Mouse (Mus musculus) urinary bladder, adult 2 months (tissue): ENCODE measurements around the gene Arfgap3. TPM values are rescaled to one million over a fixed set of nuclear protein-coding genes. Genes with fewer than 3 reads are reported as not detected.
"Not testable (repeated sequence)": the region's sequence is repeated elsewhere in the genome, so short reads cannot be mapped to it uniquely, and the experiment has no call there.

Source experiments
- DNase-seq: peaks from one replicate; pipeline ENCODE4 v3.0.0; 2022; ENCODE audit warnings: low spot score
- polyA plus RNA-seq: library from polyadenylated mRNA; depleted of rRNA; stranded (reverse); fragments of >200 nt; gene quantifications from 2 replicates; pipeline ENCODE4 v1.2.3, GENCODE M21; 2012

Arfgap3 gene
- polyA plus RNA-seq, 1 experiment: 69.5 TPM

- no peak for DNase-seq
These were observed 4.0 kb downstream of the Arfgap3 start for GRCm38 (mm10) chr15:83345898-83346529.

DNA sequence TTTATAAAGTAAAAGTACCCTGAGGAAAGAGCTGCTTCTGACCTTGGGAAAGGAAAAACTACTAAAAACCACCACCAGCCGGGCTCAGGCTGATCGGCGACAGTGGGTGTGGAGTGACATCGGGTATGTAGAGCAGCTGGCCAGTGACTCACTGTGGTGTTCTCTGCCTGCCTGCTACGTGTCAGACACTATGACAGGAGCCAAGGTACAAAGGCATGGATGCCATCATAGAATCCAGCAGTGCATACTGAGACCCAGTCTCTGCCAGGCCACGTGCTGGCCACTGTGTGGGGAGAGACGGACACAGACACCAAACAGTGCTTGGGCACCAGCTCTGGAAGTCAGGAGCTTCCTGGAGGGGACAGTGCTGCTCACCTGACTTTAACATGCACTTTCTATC is 5.1 kb downstream of the Arfgap3 start:
- no peak for DNase-seq

DNA sequence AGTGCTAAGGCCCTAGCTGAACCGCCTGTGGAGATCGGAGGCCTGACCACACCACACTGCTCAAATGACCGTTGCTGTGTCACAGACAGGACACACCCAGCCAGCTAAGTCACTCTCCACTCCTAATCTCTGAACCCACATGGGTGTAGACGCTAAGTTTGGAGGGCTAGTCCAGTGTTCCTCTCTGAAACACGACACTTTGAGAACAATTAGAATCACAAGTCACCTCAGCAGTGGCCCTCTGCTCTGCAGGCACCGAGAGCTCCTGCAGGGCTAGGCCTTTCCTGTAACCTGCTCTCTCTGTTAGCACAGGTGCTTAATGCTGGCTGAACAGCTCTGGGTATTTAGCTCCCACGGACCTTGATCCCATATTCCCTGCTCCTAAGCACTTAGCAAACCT is 5.9 kb downstream of the Arfgap3 start:
- DNase-seq: no peak

- no peak for DNase-seq
These were observed 11.1 kb downstream of the Arfgap3 start for GRCm38 (mm10) chr15:83338908-83339307.

- DNase-seq: peak; percentile 37
These were observed 11.9 kb downstream of the Arfgap3 start for GRCm38 (mm10) chr15:83337903-83338870.

DNA sequence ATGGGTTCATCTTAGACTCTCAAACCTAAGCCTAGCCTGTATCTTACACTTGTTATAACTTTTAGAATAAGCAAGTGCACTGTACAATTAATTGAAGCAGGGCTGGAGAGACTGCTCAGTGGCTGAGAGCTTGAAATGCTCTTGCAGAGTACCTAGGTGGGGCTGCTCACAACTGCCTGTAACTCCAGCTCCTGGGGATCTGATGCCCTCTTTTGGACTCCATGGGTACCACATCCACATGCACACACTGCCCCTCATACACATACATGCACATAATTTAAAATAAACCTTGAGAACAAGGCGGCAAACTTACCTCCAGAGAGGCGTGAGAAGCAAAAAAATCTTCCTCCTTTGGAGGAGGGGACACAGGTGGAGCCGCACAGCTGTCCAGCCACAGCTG is 17.7 kb downstream of the Arfgap3 start:
- DNase-seq: no peak

DNA sequence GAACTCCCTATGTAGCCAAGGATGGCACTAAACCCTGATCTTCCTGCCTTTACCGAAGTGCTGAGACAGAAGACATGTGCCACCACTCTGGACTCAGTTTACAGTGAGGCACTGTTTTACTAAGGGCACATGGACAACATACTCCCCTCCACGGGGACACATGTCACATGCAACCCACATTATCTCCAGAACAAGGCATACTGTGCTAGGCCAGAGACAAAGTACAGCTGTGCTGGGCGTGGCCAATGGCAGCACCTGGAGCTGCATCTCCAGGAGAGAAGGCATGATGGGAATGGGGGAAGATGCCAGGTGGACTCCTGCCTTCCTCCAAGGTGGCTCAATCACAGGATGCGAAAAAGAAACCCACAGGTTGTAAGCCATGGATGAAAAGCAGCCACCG is 21.1 kb downstream of the Arfgap3 start:
- no peak for DNase-seq

DNA sequence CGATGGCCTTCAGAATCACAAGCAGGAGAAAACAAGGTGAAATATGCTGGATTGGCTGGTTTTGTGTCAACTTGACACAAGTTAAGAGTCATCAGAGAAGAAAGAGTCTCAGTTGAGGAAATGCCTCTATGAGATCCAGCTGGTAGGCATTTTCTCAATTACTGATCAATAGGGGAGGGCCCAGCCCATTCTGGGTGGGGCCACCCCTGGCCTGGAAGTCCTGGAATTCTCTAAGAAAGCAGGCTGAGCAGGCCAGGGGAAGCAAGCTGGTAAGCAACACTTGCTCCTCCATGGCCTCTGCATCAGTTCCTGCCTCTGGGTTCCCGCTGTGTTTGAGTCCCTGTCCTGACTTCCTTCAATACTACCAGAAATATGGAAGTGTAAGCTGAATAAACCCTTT is 27.0 kb downstream of the Arfgap3 start:
- DNase-seq: no peak

GRCm38 (mm10) chr15:83314914-83315313 is 35.1 kb downstream of the Arfgap3 start:
- DNase-seq: no peak

DNA sequence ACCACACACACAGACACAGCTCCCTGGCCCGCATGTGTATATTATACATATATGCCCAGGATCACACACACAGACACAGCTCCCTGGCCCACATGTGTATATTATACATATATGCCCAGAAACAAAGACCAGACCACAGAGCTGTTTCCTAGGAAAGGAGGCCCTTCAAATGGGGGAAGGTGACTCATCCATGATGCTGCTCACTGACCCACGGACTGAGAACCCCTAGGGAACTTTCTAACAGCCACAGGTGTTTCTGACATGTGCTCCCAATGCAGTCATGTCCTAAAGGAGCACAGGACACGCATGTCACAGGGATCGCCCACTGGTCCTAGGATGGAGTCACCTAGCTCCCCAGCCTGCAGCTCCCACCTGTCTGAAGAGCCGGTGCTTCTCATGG is 40.2 kb downstream of the Arfgap3 start:
- no peak for DNase-seq

GRCm38 (mm10) chr15:83308708-83309107 is 41.3 kb downstream of the Arfgap3 start:
- not testable (repeated sequence) for DNase-seq

- no peak for DNase-seq
These were observed 43.9 kb downstream of the Arfgap3 start for GRCm38 (mm10) chr15:83306181-83306580.

DNA sequence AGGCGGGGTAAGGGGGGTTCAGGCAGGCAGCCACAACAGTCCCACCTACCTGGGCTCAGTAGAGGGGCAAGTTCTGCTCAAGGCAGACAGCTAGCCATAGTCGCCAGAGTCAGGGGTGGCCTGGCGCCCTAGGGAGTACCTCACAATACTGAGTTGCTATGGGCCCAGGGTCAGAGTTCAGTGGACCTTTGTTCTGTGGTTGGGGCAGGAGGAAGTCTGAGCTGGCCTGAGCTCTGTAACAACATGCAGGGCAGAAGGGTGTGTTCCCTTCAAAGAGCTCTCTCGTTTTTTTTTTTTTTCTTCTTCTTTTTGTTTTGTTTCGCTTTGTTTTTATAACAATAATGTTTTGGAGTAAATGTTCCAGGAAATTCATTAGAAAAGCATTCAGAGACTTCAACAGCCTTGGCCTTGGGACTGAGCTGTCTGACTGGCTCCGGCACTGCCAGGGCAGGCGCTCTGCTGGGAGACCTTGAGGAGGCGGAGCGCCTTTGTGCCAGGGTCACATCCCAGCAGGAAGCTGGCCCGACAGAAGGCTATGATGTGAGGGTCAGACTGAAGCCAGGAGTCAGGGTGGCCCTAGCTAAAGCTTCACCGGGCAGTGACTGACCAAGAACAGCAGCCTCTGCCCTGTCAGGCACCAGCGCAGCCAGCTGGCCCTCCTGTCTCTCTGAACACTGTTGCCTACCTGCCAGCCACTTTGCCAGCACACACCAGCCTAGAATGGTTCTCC is 44.7 kb downstream of the Arfgap3 start:
- DNase-seq: no peak

DNA sequence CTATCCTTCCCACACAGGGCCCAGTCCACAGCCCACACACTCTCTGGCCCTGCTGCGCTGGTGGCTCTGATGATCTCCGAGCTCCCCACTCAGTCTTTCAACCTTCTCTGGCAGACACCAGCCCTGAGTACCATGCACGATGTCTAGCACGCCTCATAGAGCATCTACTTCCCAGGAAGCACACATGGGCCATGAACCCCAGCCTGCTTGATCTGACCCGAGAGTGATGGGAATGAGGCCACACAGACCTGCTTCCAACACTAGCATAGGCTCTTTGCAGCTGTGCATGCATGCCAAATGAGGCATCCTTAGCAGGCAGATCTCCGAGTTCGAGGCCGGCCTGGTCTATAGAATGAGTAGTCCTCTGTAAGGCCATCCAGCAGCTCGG is 45.2 kb downstream of the Arfgap3 start:
- no peak for DNase-seq

DNA sequence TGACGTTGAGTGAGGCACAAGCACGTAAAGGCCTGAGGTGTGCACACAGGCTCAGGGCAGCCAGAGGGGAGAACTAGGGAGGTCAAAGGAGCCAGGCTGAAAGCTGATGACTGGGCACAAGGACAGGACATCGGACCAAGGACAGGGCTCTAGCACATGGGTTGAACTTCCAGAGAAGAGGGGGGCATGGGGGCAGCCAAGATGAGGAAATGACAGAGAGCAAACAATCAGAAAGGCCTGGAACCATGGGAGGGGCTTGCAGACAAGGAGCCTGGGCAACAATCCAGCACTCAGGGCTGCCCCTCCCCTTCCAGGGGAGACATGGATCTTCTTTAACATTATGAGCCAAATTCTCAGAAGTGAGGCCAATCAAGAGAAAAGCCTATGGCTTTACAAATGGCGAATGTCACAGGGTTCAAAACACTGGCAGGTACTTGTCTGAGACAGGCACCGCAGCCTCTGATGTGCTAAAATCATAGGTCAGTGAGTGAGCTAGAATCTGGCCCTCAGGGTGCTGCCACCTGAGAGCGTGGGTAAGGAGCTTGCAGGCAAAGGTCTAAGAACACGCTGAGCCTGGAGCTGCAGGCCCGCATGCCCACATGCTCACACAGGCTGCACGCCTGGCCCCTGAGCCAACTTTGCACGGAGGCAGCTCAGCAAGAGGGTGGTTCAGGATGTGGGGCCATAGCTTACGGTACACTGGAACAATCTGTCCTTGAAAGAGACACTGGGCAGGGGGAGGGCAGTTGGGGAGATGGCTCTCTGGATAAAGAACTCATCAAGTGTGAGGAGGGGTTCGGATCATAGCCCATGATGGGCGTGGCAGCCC is 46.2 kb downstream of the Arfgap3 start:
- DNase-seq: no peak

DNA sequence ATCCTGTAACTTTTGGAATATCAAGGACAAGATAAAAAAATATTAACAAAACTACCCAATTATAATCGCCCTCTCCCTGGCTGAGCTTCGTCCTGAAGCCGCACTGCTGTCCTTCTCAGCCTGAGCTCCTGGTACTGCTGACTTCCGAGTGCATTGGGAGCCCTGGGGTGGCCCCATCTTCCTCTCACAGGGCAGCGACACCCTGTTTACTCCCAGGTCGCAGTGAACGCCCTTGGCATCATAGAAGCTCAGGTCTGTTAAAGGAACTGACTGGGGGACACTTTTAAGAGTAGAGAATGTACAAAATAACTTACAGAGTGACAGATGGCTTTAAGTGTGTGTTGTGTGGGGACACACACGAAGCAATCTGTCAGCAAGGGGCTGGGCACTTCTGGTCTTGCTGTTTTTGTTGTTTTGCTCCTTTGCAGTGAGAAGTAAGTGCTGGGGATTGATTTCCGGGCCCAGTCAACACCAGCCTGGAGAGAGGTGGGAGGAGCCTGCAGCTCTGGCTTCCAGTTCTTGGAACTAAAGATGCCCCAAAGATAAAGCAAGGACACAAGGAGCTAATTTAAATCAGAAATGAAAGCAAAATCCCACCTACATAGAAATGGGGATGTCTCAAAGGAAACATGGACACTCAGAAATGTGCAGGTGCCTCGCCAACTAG is 50.0 kb downstream of the Arfgap3 start:
- DNase-seq: no peak

GRCm38 (mm10) chr15:83299450-83299849 is 50.6 kb downstream of the Arfgap3 start:
- DNase-seq: no peak

- no peak for DNase-seq
These were observed 51.2 kb downstream of the Arfgap3 start for GRCm38 (mm10) chr15:83298810-83299209.

- DNase-seq: no peak
These were observed 51.7 kb downstream of the Arfgap3 start for GRCm38 (mm10) chr15:83298313-83298712.

GRCm38 (mm10) chr15:83296771-83297311 is 53.2 kb downstream of the Arfgap3 start:
- no peak for DNase-seq

- DNase-seq: no peak
These were observed 54.0 kb downstream of the Arfgap3 start for GRCm38 (mm10) chr15:83296050-83296449.
